In the genomic region with DNA sequence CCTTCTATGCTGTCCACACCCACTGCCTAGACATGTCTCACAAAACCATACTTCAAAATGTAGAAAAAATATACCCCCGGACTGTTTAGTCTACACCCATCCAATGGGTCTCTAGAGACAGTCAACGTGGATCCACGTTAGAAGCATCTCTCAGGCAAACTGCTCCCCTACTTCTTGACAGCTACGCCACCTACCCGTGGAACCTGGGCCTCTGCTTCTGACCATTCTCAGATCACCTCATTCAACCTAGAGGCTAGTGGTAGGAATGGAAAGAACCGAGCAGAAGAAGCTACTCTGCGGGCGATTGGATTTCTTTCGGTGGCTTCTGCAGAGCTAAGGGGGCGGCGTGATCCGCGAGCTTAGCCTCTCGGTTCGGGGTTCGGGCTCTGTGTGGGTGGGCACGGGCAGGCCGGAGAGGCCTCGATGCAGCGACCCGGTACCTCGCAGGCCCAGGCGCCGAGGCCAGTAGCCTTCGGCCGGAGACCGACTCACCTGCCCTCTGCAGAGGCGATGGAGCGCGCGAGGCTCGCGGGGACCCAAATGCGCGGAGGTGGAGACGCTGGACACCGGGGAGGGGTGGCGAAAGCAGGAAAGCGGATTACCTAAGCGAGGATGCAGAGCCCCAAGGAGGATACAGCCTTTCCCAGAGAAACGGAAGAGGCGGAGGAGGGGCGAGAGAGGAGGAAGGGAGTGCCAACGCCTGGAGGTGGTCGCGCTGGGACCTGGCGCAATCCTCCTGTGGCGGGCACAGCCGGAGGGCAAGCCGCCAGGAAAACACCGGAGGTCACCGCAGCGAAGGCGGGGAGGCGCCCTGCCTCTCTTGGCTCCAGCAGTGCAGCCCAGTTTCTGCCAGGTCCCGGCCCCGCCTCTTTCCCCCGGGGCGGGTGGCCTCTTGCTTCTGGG, we compare ENCODE assay signal across 8 mouse cellular contexts. TPM values are rescaled to one million over a fixed set of nuclear protein-coding genes. Genes with fewer than 3 reads are reported as not detected.
A peak's percentile ranks its signal among the peaks of the same experiment; 100 is the strongest.
DNase-seq lines count a peak whose midpoint lies in the region; ATAC-seq and TF ChIP-seq lines count a peak whose summit lies in the region.

Inpp1 (minus strand) TSS at position 779 of the 903 bp plus-strand sequence.

- in situ Hi-C loops in Patski (cut with MboI; ENCODE audit: low pct_unique_long_range_greater_than_20kb), result no loop called here

- H3K4me3 ChIP-seq in hindbrain, embryonic 11.5 days (ENCODE audit: low read depth, low read length), result peak within 1 kb of the TSS; percentile 63

- peak; percentile 79 for TF ChIP-seq CTCF in Patski (IDR thresholded peaks at IDR 0.05)

- no peaks in the 10 kb centered on the region for H3K27me3 ChIP-seq in Patski
- no peaks in the 10 kb centered on the region for H3K27me3 ChIP-seq in hindbrain, embryonic 11.5 days (ENCODE audit: control insufficient read depth, insufficient read depth, low read length)

- POLR2A ChIA-PET in Patski (lab: Charles Lee), result no interaction called here

- no peaks in the 10 kb centered on the region for H3K36me3 ChIP-seq in hindbrain, embryonic 11.5 days (ENCODE audit: control insufficient read depth, insufficient read depth, low read length)

- WGBS in hindbrain, embryonic 11.5 days, result 1% methylated on average over 58 of the region's 59 CpGs

- H3K27ac ChIP-seq in hindbrain, embryonic 11.5 days (ENCODE audit: low read depth, low read length), result peak within 1 kb of the TSS; percentile 33

- CTCF ChIA-PET in Patski (lab: Charles Lee), result interaction anchor here (0.7 kb wide), 1 partner anchor 11 kb away, joined by 3 read pairs; no protein-coding TSS in a partner anchor

- ATAC-seq in Patski, result peak; percentile 97
- ATAC-seq in hindbrain, embryonic 11.5 days (ENCODE audit: low FRiP score), result peak; percentile 88

- H3K4me1 ChIP-seq in hindbrain, embryonic 11.5 days (replicated peaks; ENCODE audit: control insufficient read depth, insufficient read depth, low read length), result no peaks in the 10 kb centered on the region; the same call in 1 of the 2 replicates

- DNase-seq in Patski (ENCODE audit: low read depth, low spot score), result no peak
- peak; percentile 89 for DNase-seq in cerebellum, postnatal 10 days
- peak; percentile 51 to 68 for DNase-seq in frontal cortex, postnatal 10 days (ENCODE audit: low spot score in 2 of 2)
- peak; percentile 72 for DNase-seq in hindbrain, embryonic 11.5 days (ENCODE audit: low spot score)
- peak; percentile 71 to 74 for DNase-seq in layer of hippocampus, postnatal 36 days
- peak; percentile 86 for DNase-seq in lung, postnatal 25 days (ENCODE audit: low spot score)
- peak; percentile 68 for DNase-seq in retina, adult 2 months (ENCODE audit: low read depth, low spot score)
- peak; percentile 79 for DNase-seq in thymus, postnatal 25 days

- H3K9ac ChIP-seq in hindbrain, embryonic 11.5 days (ENCODE audit: low read depth, low read length), result peak within 1 kb of the TSS; percentile 85

- peak within 1 kb of the TSS; percentile 95 for H3K4me2 ChIP-seq in hindbrain, embryonic 11.5 days (replicated peaks; ENCODE audit: low read depth, low read length)

- H3K9me3 ChIP-seq in hindbrain, embryonic 11.5 days (ENCODE audit: control insufficient read depth, low read length), result no peaks in the 10 kb centered on the region

RNA-seq across cellular contexts. Expression of gene Inpp1, which starts in this region (rescaled TPM):
- polyA plus RNA-seq in Patski (2021), result 24.3 TPM
- polyA plus RNA-seq in hindbrain, embryonic 11.5 days (2014; fragmentation: Nextera tagmentation; extraction: Ambion mirVana), result 12.4 and 12.9 TPM in 2 replicates
- total RNA-seq in layer of hippocampus, postnatal 36 days (2021), result 10 to 100 TPM; 35.3 to 41.0 TPM
